Mouse (Mus musculus) gastrocnemius, adult 2 months (tissue): ENCODE results near the gene Jak1. TPM values are rescaled to one million over a fixed set of nuclear protein-coding genes. Genes with fewer than 3 reads are reported as not detected.
"Not testable (repeated sequence)": the region's sequence is repeated elsewhere in the genome, so short reads cannot be mapped to it uniquely, and the experiment has no call there.

ENCODE experiments used
- DNase-seq: peaks from one replicate; pipeline ENCODE4 v3.0.0; 2022
- H3K27ac ChIP-seq: fragments of 200-600 bp; 2 replicates; pipeline ENCODE4 v1.8.1; 2022; ENCODE audit warnings: mild to moderate bottlenecking
- H3K4me3 ChIP-seq: fragments of 200-600 bp; 2 replicates; pipeline ENCODE4 v1.8.1; 2022; ENCODE audit warnings: mild to moderate bottlenecking, moderate library complexity
- CTCF ChIP-seq: fragments of 200-600 bp; IDR thresholded peaks from 2 replicates; pipeline ENCODE4 v1.8.1; 2022; ENCODE audit warnings: antibody characterized with exemption, mild to moderate bottlenecking, moderate library complexity
- intact Hi-C: fragments of 180-260 bp; cut with DNase I; formaldehyde crosslinking; loops from one replicate; pipeline ENCODE4 v1.15.1; 2025
- total RNA-seq, 2 experiments: library from RNA; stranded (reverse); gene quantifications; 2 replicates each; pipeline ENCODE4 v1.2.3; 2021

The Jak1 gene
- total RNA-seq, 2 experiments from 2014 or later = 89.9 to 134 TPM

DNA sequence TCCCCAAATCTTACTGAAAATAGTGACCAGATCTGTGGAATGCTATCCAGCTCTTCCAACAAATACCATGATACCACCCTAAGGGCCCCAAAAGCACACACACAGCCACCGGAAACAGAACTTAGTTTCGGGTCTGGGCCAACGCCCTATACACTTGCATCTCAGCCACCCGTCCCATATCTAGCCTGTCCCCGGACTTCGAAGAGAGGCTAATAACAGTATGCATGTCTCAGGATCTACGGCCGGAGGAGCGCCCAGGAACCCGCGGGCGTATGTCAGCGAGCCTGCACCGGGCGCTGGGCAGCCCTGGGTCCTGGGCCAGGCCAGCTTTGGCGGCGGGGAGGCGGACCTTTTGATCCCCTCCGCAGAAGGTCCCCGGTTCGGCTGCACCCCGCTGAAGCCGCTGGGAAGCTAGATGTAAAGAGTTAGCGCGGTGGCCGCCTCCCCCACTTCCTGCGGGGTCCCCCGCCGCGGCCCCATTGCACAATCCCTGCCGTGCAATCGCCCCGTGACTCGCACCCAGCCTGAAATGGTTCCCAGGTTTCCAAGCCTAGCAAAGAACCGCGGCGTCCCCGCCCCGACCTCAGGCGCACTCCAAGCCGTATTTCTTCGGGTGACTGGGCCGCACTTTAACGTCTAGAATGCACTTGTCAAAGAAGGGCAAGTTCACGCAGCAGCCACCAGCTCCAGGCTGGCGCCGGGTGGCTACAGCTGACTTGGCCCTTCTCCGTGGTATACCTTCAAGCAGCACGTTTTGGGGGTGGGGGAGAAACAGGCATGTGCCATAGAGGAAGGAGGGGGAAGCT lies 27.9 kb upstream of the Jak1 start:
- intact Hi-C loops = loop anchor here (5.0 kb wide), 1 partner anchor 96 kb away; no protein-coding TSS in a partner anchor
- no peak for TF ChIP-seq CTCF
- Histone ChIP-seq H3K4me3 (peak overlapping the region; percentile 83), H3K27ac (peak overlapping the region; percentile 89)
- DNase-seq = peak; percentile 86

DNA sequence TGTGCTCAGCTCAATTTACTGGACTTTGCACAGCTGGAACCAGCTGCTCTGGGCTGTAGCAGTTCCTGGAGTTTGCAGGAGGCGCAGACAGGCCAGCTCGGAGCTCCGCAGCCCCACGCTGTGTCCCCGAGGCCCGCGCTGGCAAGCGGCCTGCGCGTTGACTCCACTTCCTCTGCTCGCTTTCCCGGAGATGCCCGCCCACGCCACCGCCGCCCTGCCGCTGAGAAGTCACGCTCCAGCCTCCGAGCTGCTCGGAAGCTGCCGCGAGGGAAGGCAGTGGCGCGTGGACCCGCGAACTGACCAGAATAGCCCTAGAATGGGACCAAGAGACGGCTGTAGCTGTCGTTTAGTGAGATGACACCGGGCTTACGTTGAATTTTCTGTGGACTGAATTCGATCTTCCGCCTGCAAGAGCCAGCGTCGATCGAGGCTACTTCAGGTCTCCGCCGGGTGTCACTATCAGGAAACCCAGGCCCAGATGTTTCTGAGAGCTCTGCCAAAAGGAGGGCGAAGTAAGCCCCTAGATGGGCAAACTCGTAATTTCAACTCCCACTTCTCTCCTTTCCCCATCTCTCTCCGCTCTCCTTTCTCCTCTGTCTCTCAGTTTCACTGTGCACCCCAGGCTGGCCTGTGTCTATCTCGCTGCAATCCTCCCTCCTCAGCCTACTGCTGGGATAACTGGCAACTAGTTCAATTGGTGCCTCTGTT lies 27.1 kb upstream of the Jak1 start:
- peak overlapping the region; percentile 83 for H3K4me3 ChIP-seq
- 0 out of 2 replicates have a peak, but pooled peaks have one; percentile 7 for TF ChIP-seq CTCF
- H3K27ac ChIP-seq = peak overlapping the region; percentile 89
- peak; percentile 93 for DNase-seq
- intact Hi-C loops = loop anchor here (5.0 kb wide), 1 partner anchor 95 kb away; no protein-coding TSS in a partner anchor

DNA sequence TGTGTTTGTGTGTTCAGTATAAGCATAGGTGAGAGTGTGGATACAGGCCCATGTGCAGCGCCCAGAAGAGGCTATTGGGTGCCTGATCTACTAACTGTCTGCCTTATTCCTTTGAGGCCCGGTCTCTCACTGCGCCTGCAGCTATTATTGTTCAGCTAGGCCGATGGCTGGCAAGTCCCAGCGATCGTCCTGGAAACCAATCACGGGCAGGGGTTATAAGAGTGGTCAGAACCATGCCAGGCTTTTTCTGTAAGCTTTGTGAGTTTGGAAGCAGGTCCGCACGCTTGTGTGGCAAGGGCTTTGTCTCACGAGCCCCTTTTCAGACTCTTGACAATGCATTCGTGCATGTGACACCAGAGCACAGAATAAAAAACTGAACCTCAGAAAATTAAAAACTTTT lies 23.2 kb upstream of the Jak1 start:
- intact Hi-C loops = no loop called here
- TF ChIP-seq CTCF = no peak
- Histone ChIP-seq H3K4me3 (no peak overlapping the region), H3K27ac (no peak overlapping the region)
- DNase-seq = no peak

DNA sequence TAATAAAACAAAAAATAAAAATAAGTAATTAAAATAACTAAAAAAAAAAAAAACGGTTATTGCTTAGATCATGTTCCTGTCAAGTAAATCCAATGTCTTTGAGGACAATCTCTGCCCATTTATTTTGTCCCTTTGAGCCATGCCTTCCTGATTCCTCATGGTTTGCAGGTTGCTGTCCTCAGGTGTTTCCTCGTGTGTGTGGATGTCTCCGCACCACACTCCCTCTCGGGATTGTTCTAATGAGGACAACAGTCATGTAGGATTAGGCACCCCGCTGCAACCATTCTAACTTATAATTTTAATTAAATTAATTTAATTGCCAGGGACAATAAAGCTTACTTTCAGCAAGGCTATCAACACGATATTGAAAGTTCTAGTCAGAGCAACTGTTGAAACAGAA lies 21.5 kb upstream of the Jak1 start:
- intact Hi-C loops = no loop called here
- TF ChIP-seq CTCF = no peak
- no peak overlapping the region for H3K4me3 ChIP-seq
- DNase-seq = no peak
- H3K27ac ChIP-seq = no peak overlapping the region

DNA sequence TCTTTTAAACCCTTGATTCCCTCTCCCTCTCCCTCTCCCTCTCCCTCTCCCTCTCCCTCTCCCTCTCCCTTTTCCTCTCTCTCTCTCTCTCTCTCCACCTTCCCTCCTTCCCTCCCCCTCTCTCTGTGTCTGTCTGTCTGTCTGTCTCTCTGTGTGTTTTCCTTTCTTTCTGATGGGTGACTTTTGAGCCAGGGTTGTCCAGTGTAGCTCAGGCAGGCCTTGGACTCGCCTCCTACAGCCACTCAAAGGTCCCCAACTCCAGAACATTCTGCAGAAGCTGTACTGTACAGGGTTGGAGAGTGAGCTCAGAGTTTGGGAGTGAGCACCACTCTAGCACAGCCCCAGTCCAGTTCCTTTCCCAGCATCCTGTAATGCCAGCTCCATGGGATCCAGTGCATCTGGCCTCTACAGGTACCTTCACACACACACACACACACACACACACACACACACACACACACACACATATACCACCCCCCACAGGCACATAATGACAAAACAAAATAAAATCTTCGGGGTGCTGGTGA lies 20.9 kb upstream of the Jak1 start:
- no peak overlapping the region for H3K4me3 ChIP-seq
- no peak overlapping the region for H3K27ac ChIP-seq
- TF ChIP-seq CTCF = no peak
- no peak for DNase-seq
- intact Hi-C loops = no loop called here

DNA sequence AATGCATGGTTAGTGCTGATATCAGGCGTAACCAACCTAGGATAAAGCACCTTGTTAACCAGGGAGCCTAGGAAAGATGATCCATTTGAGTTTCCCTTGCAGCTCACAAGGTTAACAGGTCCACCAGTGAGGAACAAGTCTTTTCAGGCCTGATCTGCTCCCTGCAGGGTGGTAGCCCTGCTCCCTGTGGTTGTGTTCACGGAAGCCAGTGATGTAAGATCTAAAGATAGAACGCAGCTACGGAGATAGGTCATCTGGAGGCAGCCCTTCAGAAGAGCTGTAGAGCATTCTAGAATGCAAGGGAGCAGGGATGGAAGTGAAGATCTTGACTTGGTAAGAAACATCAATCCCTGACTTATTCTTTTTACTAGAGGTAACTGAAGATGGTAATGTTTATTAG lies 18.9 kb upstream of the Jak1 start:
- intact Hi-C loops = loop anchor here (2.0 to 5.0 kb wide), 2 partner anchors 17 to 52 kb away; no protein-coding TSS in a partner anchor
- peak overlapping the region; percentile 85 for H3K27ac ChIP-seq
- no peak overlapping the region for H3K4me3 ChIP-seq
- peak; percentile 48 for DNase-seq
- TF ChIP-seq CTCF = no peak

DNA sequence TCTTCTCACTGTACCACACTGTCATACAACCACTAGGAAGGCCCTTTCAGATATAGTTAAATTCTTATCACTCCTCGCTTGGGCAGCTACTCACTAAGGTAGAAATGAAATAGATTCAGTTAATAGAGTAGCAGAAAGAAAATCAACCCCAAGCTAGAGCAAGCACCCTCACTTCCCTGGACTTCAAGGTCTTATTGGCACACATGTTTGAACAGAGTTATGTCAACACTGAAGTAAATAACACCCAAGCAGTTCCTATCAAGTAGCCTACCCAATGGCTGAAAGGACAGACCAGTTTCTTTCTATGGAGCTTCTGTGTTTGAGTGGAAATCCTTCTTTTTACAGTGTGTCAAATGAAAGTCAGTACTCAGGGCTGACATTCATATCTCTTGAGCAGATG lies 17.2 kb upstream of the Jak1 start:
- no peak for TF ChIP-seq CTCF
- Histone ChIP-seq H3K4me3 (no peak overlapping the region), H3K27ac (no peak overlapping the region)
- no peak for DNase-seq
- intact Hi-C loops = loop anchor here (2.0 to 5.0 kb wide), 2 partner anchors 15 to 50 kb away; no protein-coding TSS in a partner anchor

DNA sequence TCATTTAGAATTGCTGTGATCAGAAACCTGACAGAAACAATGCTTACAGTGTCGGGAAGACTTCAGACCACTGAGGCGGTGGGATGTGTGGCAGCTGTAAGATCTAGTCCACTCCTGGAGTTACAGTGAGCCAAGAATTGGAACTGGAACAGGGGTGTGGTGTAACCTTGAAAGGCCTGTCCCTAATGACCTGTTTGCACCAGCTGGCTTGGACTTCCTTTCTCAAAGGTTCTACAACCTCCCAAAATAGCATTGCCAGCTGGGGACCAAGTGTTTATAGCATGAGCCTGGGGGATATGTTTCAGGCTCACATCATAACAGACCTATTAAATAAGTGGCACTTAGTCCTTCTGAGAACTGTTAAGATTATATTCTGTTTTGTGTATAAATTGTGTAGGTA lies 15.0 kb upstream of the Jak1 start:
- intact Hi-C loops = loop anchor here (5.0 kb wide), 1 partner anchor 48 kb away; no protein-coding TSS in a partner anchor
- TF ChIP-seq CTCF = no peak
- H3K27ac ChIP-seq = peak overlapping the region; percentile 69
- H3K4me3 ChIP-seq = no peak overlapping the region
- DNase-seq = peak; percentile 62

DNA sequence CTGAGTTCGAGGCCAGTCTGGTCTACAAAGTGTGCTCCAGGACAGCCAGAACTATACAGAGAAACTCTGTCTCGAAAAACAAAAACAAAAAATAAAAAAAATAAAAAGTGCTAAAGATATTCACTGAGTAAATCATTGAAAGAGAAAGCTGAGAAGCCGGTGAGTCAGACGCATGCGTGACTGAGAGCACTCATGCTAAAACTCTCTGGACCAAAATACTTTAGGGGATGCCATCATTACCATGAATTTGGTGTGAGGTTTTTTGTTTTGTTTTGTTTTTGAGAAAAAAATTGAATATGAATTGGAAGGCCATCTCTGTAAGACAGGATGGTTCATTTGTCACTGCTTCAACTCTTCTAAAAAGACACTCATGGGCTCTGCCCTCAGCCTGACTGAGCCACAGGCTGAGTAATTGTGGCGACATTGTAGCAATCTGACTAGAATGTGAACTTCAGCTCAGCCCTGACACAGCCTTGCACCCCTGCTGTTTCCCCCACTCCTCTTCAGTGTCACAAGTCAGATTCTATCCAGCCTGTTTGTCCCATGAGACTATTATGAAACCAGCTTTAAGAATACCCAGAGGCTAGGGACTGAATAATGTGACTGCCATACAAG lies 11.5 kb upstream of the Jak1 start:
- DNase-seq = no peak
- Histone ChIP-seq H3K27ac (no peak overlapping the region), H3K4me3 (no peak overlapping the region)
- TF ChIP-seq CTCF = no peak
- intact Hi-C loops = no loop called here

DNA sequence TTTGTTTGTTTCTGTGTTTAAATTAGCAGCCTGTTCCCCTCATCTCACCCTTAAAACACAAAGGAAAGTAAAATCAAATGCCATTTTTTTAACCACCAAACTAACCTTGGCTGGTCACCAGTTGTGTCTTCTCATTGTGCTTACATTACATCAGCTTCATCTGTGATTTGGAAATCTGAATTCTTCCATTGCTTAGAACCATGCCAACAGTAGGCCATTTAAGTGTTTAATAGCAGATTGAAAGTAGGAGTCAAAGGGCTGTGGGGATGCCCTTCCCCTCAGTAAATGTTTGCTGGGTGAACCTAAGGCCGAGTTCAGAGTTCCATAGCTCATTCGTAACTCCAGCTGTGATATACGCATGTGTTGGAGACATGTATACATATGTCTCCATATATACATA lies 10.8 kb upstream of the Jak1 start:
- TF ChIP-seq CTCF = no peak
- no peak overlapping the region for H3K27ac ChIP-seq
- intact Hi-C loops = no loop called here
- H3K4me3 ChIP-seq = no peak overlapping the region
- DNase-seq = no peak

DNA sequence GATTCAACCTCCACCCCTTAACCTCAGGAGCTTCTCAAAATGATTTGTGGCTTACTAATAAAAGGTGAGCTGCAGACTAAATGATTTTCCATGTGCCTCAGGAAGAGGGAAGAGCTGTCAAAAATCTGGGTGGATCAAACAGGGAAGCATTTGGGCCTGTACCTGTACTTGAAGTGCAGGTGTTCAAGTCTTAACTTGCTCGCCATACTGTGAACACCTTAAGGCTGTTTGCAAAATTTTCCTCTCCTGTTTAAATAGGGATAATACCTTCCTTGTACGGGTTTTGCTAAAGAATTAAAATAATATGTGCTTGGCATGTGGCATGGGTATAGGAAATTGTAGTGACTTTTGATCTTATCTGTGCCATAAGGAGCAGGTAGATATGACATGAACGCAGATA lies 5.7 kb upstream of the Jak1 start:
- DNase-seq = no peak
- no peak overlapping the region for H3K27ac ChIP-seq
- no peak for TF ChIP-seq CTCF

DNA sequence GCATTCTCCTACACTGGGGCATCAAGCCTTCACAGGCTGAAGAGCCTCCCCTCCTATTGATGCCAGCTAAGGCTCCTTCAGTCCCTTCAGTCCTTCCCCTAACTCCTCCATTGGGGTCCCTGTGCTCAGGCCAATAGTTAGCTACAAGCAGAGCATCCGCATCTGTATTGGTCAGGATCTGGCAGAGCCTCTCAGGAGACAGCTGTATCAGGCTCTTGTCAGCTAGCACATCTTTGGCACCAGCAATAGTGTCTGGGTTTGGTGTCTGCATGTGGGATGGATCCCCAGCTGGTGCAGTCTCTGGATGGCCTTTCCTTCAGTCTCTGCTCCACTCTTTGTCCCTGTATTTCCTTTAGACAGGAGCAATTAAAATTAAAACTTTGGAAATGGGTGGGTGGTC lies 3.4 kb upstream of the Jak1 start:
- intact Hi-C loops = not testable (repeated sequence)

More for the DNA sequence above, 5.7 kb upstream of the Jak1 start:
- intact Hi-C loops = no loop called here
- no peak overlapping the region for H3K4me3 ChIP-seq

More for the DNA sequence above, 3.4 kb upstream of the Jak1 start:
- not testable (repeated sequence) for H3K27ac ChIP-seq, H3K4me3 ChIP-seq, DNase-seq
